Mouse (Mus musculus) midbrain, embryonic 16.5 days (tissue): Measurements from ENCODE around the gene Paxbp1. TPM values are rescaled to one million over a fixed set of nuclear protein-coding genes. Genes with fewer than 3 reads are reported as not detected.

ENCODE experiments used
- ATAC-seq: fragments of 200-750 bp; cut with Nextera tagmentation; 2 replicates; pipeline ENCODE4 v1.8.0; 2017; ENCODE audit warnings: moderate TSS enrichment
- H3K27ac ChIP-seq: fragments of 300-500 bp; sonication (generic); 2 replicates; pipeline ENCODE4 v1.5.1; 2014; ENCODE audit warnings: mild to moderate bottlenecking, low read length, mixed read lengths
- H3K27me3 ChIP-seq: fragments of 300-500 bp; sonication (generic); 2 replicates; pipeline ENCODE4 v1.6.1; 2014; ENCODE audit warnings: low read depth, low read length, mixed read lengths; ENCODE audit not compliant: control insufficient read depth, insufficient read depth
- H3K36me3 ChIP-seq: fragments of 300-500 bp; sonication (generic); 2 replicates; pipeline ENCODE4 v1.6.1; 2014; ENCODE audit warnings: mild to moderate bottlenecking, low read length, moderate library complexity, mixed read lengths; ENCODE audit not compliant: control insufficient read depth, insufficient read depth
- H3K4me1 ChIP-seq: fragments of 300-500 bp; sonication (generic); 2 replicates; pipeline ENCODE4 v1.6.1; 2014; ENCODE audit warnings: mild to moderate bottlenecking, low read length, mixed read lengths; ENCODE audit not compliant: control insufficient read depth, insufficient read depth
- H3K4me2 ChIP-seq: fragments of 300-500 bp; sonication (generic); 2 replicates; pipeline ENCODE4 v1.6.1; 2014; ENCODE audit warnings: mild to moderate bottlenecking, low read length, mixed read lengths
- H3K4me3 ChIP-seq: fragments of 300-500 bp; sonication (generic); 2 replicates; pipeline ENCODE4 v1.5.1; 2014; ENCODE audit warnings: low read depth, mild to moderate bottlenecking, low read length, moderate library complexity, mixed read lengths
- H3K9ac ChIP-seq: fragments of 300-500 bp; sonication (generic); 2 replicates; pipeline ENCODE4 v1.6.1; 2014; ENCODE audit warnings: low read depth, low read length, mixed read lengths
- H3K9me3 ChIP-seq: fragments of 300-500 bp; sonication (generic); replicated peaks from 2 replicates; pipeline ENCODE4 v1.6.1; 2014; ENCODE audit warnings: mild to moderate bottlenecking, low read length, mixed read lengths; ENCODE audit not compliant: control insufficient read depth, poor library complexity, severe bottlenecking
- WGBS: fragments of 180-500 bp; shearing (Covaris S2); extraction: QIAGEN DNeasy Blood & Tissue Kit; methylation state at CpG from one replicate; pipeline ENCODE4 v1.1.7; 2014; 5-methylcytosine and 5-hydroxymethylcytosine counted together
- polyA plus RNA-seq: library from polyadenylated mRNA; unstranded; fragments of >200 nt; fragmentation: Nextera tagmentation; extraction: Ambion mirVana; gene quantifications from 2 replicates; pipeline ENCODE4 v1.2.1, GENCODE M21; 2015

Paxbp1 gene
- polyA plus RNA-seq, 1 experiment from 2014 or later, result 72.3 TPM

- Histone ChIP-seq H3K4me3 (peak overlapping the region; percentile 94), H3K9me3 (no peaks in the 10 kb centered on the region), H3K36me3 (peaks cover 12% of the 10 kb centered on the region), H3K27me3 (no peaks in the 10 kb centered on the region), H3K9ac (peak overlapping the region; percentile 95), H3K4me2 (peak overlapping the region; percentile 92), H3K27ac (peak overlapping the region; percentile 97), H3K4me1 (peaks cover 25% of the 10 kb centered on the region)
- under 1% methylated on average over 41 of the region's 42 CpGs for WGBS
- peak; percentile 76 for ATAC-seq
These were observed 33.7 kb downstream of the Paxbp1 start for GRCm38 (mm10) chr16:91010581-91011020.

- no peaks in the 10 kb centered on the region for H3K9me3 ChIP-seq
- H3K4me3 ChIP-seq, result peak overlapping the region; percentile 94
- H3K27ac ChIP-seq, result peak overlapping the region; percentile 97
- whole genome bisulfite sequencing, result under 1% methylated on average over 19 of the region's 19 CpGs
- H3K27me3 ChIP-seq, result no peaks in the 10 kb centered on the region
- H3K36me3 ChIP-seq, result peaks cover 7% of the 10 kb centered on the region; the same call in 1 of the 2 replicates
- ATAC-seq, result no peak
- H3K4me2 ChIP-seq, result peak overlapping the region; percentile 92
- peak overlapping the region; percentile 95 for H3K9ac ChIP-seq
- peaks cover 25% of the 10 kb centered on the region for H3K4me1 ChIP-seq
These were observed 34.3 kb downstream of the Paxbp1 start for GRCm38 (mm10) chr16:91009942-91010529.

- Histone ChIP-seq H3K4me3 (no peak overlapping the region), H3K36me3 (peaks cover 3% of the 10 kb centered on the region; the same call in 1 of the 2 replicates), H3K27me3 (no peaks in the 10 kb centered on the region), H3K4me1 (peaks cover 16% of the 10 kb centered on the region), H3K27ac (no peak overlapping the region), H3K4me2 (no peak overlapping the region), H3K9me3 (no peaks in the 10 kb centered on the region), H3K9ac (no peak overlapping the region)
- ATAC-seq, result no peak
- 86% methylated on average over 4 of the region's 4 CpGs for WGBS
These were observed 39.3 kb downstream of the Paxbp1 start for GRCm38 (mm10) chr16:91004915-91005538.

- Histone ChIP-seq H3K4me1 (peaks cover 3% of the 10 kb centered on the region; the same call in 1 of the 2 replicates), H3K36me3 (peaks cover 3% of the 10 kb centered on the region; the same call in 1 of the 2 replicates), H3K9me3 (no peaks in the 10 kb centered on the region), H3K9ac (no peak overlapping the region), H3K4me2 (no peak overlapping the region), H3K27me3 (no peaks in the 10 kb centered on the region), H3K4me3 (no peak overlapping the region), H3K27ac (no peak overlapping the region)
- ATAC-seq, result no peak
- 90% methylated on average over 2 of the region's 2 CpGs for WGBS
These were observed 43.2 kb downstream of the Paxbp1 start for GRCm38 (mm10) chr16:91001098-91001497.

- Histone ChIP-seq H3K4me1 (peaks cover 3% of the 10 kb centered on the region; the same call in 1 of the 2 replicates), H3K27me3 (no peaks in the 10 kb centered on the region), H3K4me2 (no peak overlapping the region), H3K9ac (no peak overlapping the region), H3K36me3 (peaks cover 3% of the 10 kb centered on the region; the same call in 1 of the 2 replicates), H3K27ac (no peak overlapping the region), H3K4me3 (no peak overlapping the region), H3K9me3 (no peaks in the 10 kb centered on the region)
- ATAC-seq, result no peak
- WGBS, result 40% methylated on average over 4 of the region's 4 CpGs
These were observed 44.5 kb downstream of the Paxbp1 start for GRCm38 (mm10) chr16:90999827-91000226.

- no peak overlapping the region for H3K9ac ChIP-seq
- H3K4me1 ChIP-seq, result peaks cover 3% of the 10 kb centered on the region; the same call in 1 of the 2 replicates
- ATAC-seq, result no peak
- H3K27ac ChIP-seq, result no peak overlapping the region
- 88% methylated on average over 3 of the region's 3 CpGs for WGBS
- H3K9me3 ChIP-seq, result no peaks in the 10 kb centered on the region
- H3K27me3 ChIP-seq, result no peaks in the 10 kb centered on the region
- no peak overlapping the region for H3K4me3 ChIP-seq
- 0 out of 2 replicates have a peak, but pooled peaks cover under 1% of the 10 kb centered on the region for H3K36me3 ChIP-seq
- no peak overlapping the region for H3K4me2 ChIP-seq
These were observed 46.5 kb downstream of the Paxbp1 start for GRCm38 (mm10) chr16:90997822-90998221.

GRCm38 (mm10) chr16:90996327-90997243 lies 47.8 kb downstream of the Paxbp1 start:
- Histone ChIP-seq H3K9ac (no peak overlapping the region), H3K27ac (no peak overlapping the region), H3K4me1 (peaks cover 3% of the 10 kb centered on the region; the same call in 1 of the 2 replicates), H3K9me3 (no peaks in the 10 kb centered on the region), H3K27me3 (no peaks in the 10 kb centered on the region), H3K4me3 (no peak overlapping the region), H3K36me3 (no peaks in the 10 kb centered on the region), H3K4me2 (no peak overlapping the region)
- ATAC-seq, result no peak
- 91% methylated on average over 7 of the region's 7 CpGs for WGBS

GRCm38 (mm10) chr16:90995498-90995897 lies 48.8 kb downstream of the Paxbp1 start:
- H3K27ac ChIP-seq, result no peak overlapping the region
- peaks cover 8% of the 10 kb centered on the region for H3K36me3 ChIP-seq
- H3K4me3 ChIP-seq, result no peak overlapping the region
- H3K9ac ChIP-seq, result no peak overlapping the region
- no peak for ATAC-seq
- no peaks in the 10 kb centered on the region for H3K9me3 ChIP-seq
- no peak overlapping the region for H3K4me2 ChIP-seq
- peaks cover 3% of the 10 kb centered on the region; the same call in 1 of the 2 replicates for H3K4me1 ChIP-seq
- WGBS, result 80% methylated on average over 5 of the region's 5 CpGs
- no peaks in the 10 kb centered on the region for H3K27me3 ChIP-seq
